Mouse (Mus musculus) frontal cortex, adult 2 months (tissue): ENCODE data around the gene Rubcn. TPM values are rescaled to one million over a fixed set of nuclear protein-coding genes. Genes with fewer than 3 reads are reported as not detected.

ENCODE experiments used
- DNase-seq, 2 experiments: peaks; one replicate each; pipeline ENCODE4 v3.0.0; 2022; ENCODE audit warnings: low spot score in 1 of 2; ENCODE audit errors: extremely low spot score in 1 of 2
- polyA plus RNA-seq: library from polyadenylated mRNA; depleted of rRNA; stranded (reverse); fragments of >200 nt; gene quantifications from 2 replicates; pipeline ENCODE4 v1.2.3, GENCODE M21; 2012; rRNA removed

Rubcn gene
- polyA plus RNA-seq, 1 experiment, result 76.5 TPM

DNA sequence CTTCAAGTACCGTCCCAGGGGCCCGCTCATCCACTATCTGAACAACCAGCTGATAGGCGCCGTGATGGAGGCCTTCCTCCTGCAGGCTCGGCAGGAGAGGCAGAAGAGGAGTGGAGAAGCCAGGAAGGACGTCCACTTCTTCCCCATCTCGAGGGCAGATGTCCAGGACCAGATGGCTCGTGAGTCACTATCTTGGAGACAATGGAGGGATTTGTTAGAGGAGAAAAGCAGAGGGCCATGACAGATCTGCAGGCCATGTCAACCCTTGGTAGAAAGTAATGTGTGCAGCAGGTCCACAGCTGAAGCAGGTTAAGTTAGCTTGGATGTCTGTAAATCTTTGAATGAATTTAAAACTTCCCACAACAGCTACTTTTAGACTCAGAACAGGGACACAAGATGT, 98.6 kb downstream of the Rubcn start:
- no peak for DNase-seq

- DNase-seq, result no peak
Measured at GRCm38 (mm10) chr16:32776676-32777075, 100.9 kb downstream of the Rubcn start.

Other genes starting within 250 kb of the Rubcn start
- gene Tnk2, start 233.9 kb downstream of the Rubcn start, polyA plus RNA-seq, result 175 and 204 TPM in 2 replicates
- 0.02 and 0.08 TPM in 2 replicates for gene Muc4, start 141.9 kb downstream of the Rubcn start, polyA plus RNA-seq
- gene Muc20, start 80.3 kb downstream of the Rubcn start, polyA plus RNA-seq, result 0.04 TPM in 1 of 2 replicates, not detected in the other
- not detected in 2 replicates for gene Smbd1, start 67.3 kb downstream of the Rubcn start, polyA plus RNA-seq
- 49.8 and 54.7 TPM in 2 replicates for gene Fyttd1, start 266 bp downstream of the Rubcn start, polyA plus RNA-seq
- gene Lrch3, start 36.3 kb upstream of the Rubcn start, polyA plus RNA-seq, result 39.7 and 40.4 TPM in 2 replicates
- gene Iqcg, start 178.5 kb upstream of the Rubcn start, polyA plus RNA-seq, result 2.0 and 3.3 TPM in 2 replicates
- gene Rpl35a, start 178.7 kb upstream of the Rubcn start, polyA plus RNA-seq, result 770 and 771 TPM in 2 replicates
- 8.7 and 9.3 TPM in 2 replicates for gene Lmln, start 184.8 kb upstream of the Rubcn start, polyA plus RNA-seq